Mouse (Mus musculus) telencephalon, adult 2 months (tissue): ENCODE results near the gene Slc25a10.

Experiments used
- DNase-seq: peaks from one replicate; pipeline ENCODE4 v3.0.0-alpha.2; 2011; ENCODE audit warnings: low read depth, low spot score

The Slc25a10 gene

GRCm38 (mm10) chr11:120491317-120492023 is at the start of gene Slc25a10:
Slc25a10 (plus strand) TSS chr11:120491840.
- peak; percentile 65 for DNase-seq

DNA sequence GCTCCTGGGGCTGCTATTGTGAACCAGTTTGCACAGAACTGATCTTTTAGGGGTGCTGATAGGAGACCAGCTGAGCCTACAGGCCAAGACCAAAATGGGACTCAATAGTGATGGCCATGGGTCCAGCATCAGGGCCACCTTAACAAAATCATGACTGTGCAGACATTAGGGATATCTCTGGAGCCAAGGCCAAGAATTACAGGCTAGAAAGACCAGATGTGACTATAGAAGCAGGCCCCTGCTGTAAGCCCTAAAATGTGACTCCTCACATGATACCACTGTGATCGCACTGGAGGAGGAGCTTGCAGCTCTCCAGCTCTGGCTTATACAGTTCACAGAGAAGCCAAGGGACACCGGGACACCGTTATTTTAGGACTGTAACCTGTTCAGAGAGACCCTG is 49.3 kb upstream of the Slc25a10 start, which contains the start of gene Tspan10:
TSS of gene Tspan10 (plus strand) at position 301 of the 400 bp plus-strand sequence.
- DNase-seq, result no peak

- no peak for DNase-seq
Observed at GRCm38 (mm10) chr11:120442765-120443280, 48.8 kb upstream of the Slc25a10 start.

- no peak for DNase-seq
Observed at GRCm38 (mm10) chr11:120444106-120444505, 47.5 kb upstream of the Slc25a10 start.

- no peak for DNase-seq
Observed at GRCm38 (mm10) chr11:120445475-120445874, 46.2 kb upstream of the Slc25a10 start.

DNA sequence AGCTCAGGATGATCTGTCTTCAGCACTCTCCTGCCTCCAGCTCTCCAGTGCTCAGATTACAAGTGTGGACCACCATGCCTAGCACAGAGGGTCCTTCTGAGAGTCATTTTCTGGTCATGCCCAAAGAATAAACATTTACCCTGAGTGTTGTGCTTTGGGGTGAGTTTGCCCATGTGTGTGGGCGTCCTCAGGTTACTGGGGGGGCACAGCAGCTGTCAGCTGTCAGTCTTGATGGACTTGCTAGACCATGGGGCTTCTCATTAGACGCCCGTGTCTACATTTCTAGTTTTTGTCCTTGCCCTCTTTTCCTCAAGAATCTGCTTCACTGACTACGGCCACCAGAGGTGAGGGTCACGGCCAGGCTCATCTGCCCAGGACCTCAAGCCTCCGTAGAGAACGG is 44.5 kb upstream of the Slc25a10 start:
- no peak for DNase-seq

DNA sequence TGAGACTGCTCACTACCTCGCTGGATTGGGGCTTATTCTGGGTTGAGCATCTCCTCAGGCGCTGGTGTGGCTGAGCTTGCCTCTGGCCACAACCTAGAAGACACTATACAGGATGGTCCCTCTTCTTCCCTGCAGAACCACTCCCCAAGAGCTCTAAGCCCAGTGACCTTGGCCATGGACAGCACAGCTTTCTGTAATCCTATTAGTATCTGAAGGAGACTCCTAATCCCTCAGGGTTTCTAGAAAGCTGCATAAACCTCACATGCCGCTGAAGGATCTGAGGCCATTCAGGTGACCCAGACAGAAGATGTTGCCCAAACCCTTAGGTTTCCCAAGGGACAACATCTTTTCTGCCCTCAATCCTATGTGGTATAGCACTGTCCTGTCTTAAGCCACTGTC is 39.4 kb upstream of the Slc25a10 start:
- DNase-seq, result no peak

GRCm38 (mm10) chr11:120453306-120453705 is 38.3 kb upstream of the Slc25a10 start, which contains the start of gene Pde6g:
Pde6g (minus strand) TSS chr11:120453500.
- no peak for DNase-seq

DNA sequence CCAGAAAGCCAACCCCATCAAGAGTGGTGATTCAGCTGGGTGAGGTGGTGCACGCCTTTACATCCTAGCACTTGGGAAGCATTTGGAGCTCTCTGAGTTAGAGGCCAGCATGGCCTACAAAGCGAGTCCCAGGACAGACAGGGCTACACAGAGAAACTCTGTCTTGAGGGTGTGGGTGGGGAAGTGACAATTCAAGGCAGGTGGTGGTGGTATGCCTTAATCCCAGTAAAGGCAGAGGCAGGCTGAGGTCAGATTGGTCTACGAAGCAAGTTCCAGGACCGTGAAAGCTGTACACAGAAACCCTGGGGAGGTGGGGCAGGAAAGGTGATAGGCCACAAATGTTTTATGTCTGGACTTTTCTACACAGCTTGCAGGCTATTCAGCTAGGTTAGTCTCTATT is 36.7 kb upstream of the Slc25a10 start:
- no peak for DNase-seq

GRCm38 (mm10) chr11:120455413-120455812 is 36.2 kb upstream of the Slc25a10 start:
- DNase-seq, result no peak

GRCm38 (mm10) chr11:120457370-120457769 is 34.3 kb upstream of the Slc25a10 start:
- DNase-seq, result no peak

GRCm38 (mm10) chr11:120457772-120458751 is 33.6 kb upstream of the Slc25a10 start, which contains the start of the genes Oxld1 and Ccdc137:
Oxld1 (minus strand) TSS chr11:120458068.
Ccdc137 (plus strand) TSS chr11:120458115.
- DNase-seq, result peak; percentile 86

DNA sequence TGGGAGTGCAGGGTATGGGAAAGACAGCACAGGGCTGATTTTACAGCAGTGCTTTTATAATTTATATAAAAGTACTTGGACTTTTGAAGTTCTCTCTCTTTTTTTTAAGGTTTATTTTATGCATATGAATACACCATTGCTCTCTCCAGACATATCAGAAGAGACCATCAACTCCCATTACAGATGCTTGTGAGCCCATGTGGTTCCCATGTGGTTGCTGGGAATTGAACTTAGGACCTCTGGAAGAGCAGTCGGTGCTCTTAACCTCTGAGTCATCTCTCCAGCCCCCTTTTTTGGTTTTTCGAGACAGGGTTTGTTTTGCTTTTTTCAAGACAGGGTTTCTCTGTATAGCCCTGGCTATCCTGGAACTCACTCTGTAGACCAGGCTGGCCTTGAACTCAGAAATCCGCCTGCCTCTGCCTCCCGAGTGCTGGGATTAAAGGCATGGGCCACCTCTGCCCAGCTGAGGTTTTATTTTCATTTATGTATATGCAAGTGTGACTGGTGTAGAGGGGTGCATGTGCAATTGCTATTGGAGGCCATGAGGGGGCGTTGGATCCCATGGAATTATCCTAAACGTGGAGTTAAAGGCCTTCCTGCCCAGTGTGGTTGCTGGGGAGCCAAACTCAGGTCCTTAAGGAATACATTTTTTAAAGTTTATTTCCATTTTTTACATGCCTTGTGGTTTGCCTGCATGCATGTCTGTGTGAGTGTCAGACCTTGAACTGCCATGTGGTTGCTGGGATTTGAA is 32.6 kb upstream of the Slc25a10 start:
- DNase-seq, result no peak

DNA sequence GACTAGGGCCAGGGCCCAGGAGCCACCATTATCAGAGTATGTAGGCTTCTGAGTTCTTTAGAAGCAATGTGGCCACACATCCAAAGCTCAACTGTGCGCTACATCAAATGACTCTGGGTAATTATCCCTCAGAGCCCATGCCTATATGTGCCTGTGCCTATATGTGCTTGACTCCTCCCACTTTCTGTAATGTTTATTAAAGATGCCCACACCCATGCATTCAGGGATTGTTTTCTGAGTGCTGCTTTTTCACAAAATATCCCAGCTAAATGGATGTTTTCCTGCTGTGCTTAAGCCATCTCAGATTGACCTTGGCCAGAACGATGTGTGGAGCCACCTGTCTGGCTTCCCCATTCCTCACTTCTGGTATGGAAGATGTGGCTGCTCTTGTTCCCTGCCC is 28.1 kb upstream of the Slc25a10 start:
- no peak for DNase-seq

DNA sequence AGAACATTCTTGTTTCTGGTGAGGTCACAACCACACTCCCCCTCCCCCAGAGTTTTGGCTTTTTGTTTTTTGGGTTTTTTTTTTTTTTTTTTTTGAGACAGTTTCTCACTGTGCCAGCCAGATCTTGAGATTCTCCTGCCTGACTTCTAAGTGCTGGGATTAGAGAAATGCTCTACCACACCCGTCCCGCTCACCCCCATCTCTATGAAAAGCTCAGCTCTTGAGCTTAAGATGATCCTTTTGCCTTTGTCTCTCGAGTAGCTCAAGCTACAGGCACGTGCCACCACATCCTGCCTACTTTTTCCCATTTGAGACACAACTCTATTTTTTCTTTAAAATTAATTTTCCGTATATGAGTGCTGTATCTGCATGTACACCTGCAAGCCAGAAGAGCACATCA is 27.3 kb upstream of the Slc25a10 start:
- no peak for DNase-seq

DNA sequence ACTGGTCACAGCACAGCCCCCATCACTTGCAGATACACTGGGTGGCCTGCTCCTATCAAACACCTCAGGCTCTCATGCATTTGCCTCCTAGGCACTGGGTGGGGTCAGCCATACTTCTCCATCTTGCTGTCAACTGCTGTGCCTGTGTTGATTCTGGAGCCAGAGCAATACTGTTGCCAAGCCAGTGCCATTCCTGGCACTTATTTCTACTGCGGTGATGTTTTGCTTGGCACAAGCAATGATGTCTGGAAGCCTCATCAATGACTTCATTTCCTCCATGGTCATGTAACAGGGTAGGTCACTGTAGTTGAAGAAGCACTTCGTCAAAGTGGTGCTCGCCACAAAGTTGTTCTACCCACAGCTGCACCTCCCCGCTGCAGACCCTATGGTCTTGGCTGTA is 26.1 kb upstream of the Slc25a10 start:
- DNase-seq, result no peak

GRCm38 (mm10) chr11:120467051-120467735 is 24.4 kb upstream of the Slc25a10 start, which contains the start of gene Arl16:
Arl16 (minus strand) TSS chr11:120467607.
- peak; percentile 99 for DNase-seq

DNA sequence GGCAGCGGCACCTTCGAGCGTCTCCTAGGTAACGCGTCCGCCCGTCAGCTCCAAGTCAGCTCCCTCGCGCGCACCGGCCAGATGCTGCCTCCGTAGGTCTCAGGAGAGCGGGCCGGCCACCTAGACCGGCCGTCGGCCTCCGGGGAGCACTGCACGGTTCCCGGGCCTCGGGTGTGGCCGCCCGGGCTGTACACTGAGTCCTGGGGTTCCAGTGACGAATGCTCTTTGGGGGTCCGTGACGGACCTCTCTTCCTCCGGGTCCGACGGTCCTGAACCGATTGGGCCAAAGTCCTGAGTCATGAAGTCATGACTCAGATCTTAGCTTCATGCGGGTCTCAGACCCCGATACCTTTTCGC is 23.9 kb upstream of the Slc25a10 start:
- no peak for DNase-seq

DNA sequence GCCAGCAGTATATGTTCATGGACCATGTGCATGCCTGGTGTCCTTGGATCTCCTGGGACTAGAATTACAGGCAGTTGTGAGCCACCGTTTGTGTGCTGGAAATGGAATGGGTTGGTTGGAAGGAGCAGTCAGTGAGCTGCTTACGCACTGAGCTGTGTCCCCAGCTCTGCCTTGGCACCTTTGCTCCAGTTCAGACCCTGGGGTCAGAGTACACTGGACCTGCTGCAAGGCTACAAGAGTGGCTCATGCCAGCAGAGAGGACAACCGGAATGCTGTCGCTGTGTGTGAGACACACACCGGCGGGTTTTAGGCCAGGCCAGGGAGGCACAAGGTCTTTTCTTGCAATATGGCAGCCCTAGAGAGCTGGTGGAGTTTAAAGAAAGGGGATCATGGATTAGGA is 19.6 kb upstream of the Slc25a10 start:
- no peak for DNase-seq

GRCm38 (mm10) chr11:120483448-120483934 is 8.1 kb upstream of the Slc25a10 start:
- DNase-seq, result no peak
